Mouse (Mus musculus) 416B (cell line): ENCODE measurements around the gene Zar1.
"Not testable (repeated sequence)": the region's sequence is repeated elsewhere in the genome, so short reads cannot be mapped to it uniquely, and the experiment has no call there.

Source experiments
- DNase-seq: peaks from one replicate; pipeline ENCODE4 v3.0.0; 2011; ENCODE audit warnings: low read depth

The Zar1 gene

DNA sequence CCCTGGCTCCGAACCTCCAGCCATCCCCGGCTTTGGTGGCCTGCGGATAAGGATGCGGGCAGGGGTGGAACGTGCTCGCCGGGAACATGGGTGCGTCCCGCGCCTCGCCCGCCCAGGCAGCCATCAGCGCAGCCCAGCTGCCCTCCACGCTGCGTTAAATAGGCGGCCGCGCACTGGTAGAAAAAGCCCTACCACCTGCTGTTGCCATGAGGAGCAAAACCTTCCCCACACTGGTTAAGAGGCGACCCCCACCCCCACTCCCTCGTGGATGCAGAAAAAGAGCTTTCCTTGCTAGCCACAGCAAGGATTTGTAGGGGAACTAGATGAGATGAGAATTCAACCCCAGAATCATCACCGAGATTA, at the start of gene Zar1:
TSS of gene Zar1 (minus strand) at position 285 of the 363 bp plus-strand sequence.
- not testable (repeated sequence) for DNase-seq

DNA sequence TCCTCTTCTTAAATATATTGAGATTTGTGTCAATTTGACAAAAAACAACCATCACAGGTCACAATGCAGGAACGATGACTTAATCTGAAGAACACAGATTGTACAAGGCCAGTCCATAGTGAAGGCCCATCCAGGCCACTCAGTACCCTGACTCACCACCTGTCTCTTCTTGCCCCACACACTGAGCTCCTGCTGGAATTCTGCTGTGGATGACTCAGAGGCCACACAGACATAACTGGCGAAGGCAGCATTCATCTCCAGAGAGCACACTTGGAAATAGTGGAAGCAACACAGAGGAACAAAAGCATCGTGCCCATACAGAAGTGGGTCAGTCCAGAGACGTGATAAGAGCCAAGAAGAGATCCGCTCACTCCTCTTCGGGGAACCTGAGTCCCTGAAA, 49.0 kb upstream of the Zar1 start:
- DNase-seq: no peak

DNA sequence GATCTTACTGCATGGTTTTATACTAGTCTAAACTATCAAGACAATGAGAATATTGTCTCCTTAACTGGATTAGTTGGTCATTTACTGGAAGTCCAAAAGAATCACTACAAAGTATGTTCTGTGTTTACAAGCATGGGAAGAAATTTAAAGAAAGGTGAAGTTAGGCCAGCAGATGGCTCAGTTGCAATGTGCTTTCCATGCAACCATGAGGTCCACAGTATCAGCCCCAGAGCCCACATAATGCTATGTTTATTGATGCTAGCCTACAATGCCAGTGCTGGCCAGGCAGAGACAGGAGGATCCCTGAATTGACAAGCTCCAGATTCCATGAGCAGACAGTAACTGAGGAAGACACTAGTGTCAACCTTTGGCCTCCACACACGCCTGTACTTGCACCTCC, 40.0 kb upstream of the Zar1 start:
- DNase-seq: peak; percentile 62

DNA sequence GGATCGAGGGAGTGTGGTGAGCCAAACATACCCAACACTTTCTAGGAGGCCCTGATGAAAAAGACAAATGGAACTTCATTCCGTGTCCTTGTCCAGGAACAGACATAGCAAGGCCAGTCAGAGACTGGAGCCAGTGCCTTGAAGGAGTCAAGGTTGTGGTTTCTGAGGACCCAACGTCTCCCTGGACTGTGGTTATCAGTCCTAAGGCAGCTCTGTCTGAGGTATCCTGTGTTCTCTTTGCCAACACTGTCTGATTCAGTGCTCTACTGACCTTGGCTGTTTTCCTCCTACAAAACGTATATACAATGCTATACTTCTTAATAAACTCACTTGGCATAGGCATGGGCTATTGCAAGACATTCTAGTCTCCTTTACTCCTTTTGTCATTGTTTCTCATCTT, 36.4 kb upstream of the Zar1 start:
- peak; percentile 92 for DNase-seq

DNA sequence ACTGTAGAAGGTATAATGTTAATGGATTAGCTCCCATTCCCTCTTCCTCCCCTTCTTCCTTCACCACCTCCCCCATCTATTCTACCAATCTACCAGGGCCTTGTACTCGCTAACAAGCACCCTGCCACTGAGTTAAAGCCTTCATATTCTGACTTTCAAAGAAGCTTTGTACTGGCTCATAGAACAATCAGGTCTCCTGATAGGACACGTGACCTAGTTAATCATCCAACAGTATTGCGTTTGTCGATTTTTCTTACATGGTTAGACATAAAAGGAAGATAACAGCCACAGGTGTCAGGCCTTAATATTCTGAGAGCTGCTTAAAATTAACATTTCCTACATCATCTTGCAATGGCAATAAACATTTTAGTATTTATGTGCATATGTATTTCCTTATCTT, 22.1 kb upstream of the Zar1 start:
- DNase-seq: no peak

DNA sequence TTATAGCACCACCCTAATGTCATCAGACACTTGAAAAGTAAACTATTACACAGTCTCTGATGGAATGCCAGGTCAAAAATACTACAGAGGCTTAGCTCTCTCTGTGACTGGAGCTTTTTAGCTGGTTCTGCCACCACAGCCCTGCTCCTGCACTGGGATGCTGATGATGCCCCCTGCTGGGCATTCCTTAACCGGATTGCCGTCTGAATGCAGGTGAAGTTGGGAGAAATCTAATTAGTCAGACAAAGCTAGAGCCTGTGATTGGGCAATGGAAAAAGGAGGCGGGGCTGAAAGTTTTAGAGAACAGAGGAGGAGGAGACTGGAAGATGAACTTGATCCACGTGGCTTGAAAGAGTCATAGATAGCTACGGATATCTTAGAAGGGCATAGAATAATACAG, 20.0 kb upstream of the Zar1 start:
- peak; percentile 93 for DNase-seq

DNA sequence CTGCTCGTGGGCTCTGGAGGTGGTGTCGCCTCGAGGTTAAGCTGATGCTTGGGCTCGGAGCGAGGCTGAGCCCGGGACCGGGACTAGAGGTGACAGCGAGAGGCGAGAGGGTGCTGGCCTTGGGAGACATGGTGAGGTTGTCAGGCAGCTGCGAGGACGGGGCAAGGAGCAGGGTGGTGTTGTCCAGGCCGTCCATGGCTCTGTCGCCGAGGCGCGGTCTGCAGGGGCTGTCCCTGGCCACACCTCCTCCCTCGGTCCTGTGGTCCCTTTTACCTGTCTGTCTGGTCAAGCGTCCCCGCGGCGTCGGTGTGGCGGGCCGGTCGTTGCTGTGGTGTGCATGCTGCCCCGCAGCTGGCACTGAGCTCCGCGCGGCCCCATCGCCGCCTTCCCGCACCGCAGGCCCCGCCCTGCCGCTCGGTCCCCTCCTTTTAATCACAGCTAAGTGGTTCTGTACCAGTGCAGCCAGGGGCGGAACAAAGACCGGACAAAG, 6.2 kb upstream of the Zar1 start, which contains the start of gene Gm5868:
TSS of gene Gm5868 (minus strand) at position 360 of the 490 bp plus-strand sequence.
- DNase-seq: no peak

DNA sequence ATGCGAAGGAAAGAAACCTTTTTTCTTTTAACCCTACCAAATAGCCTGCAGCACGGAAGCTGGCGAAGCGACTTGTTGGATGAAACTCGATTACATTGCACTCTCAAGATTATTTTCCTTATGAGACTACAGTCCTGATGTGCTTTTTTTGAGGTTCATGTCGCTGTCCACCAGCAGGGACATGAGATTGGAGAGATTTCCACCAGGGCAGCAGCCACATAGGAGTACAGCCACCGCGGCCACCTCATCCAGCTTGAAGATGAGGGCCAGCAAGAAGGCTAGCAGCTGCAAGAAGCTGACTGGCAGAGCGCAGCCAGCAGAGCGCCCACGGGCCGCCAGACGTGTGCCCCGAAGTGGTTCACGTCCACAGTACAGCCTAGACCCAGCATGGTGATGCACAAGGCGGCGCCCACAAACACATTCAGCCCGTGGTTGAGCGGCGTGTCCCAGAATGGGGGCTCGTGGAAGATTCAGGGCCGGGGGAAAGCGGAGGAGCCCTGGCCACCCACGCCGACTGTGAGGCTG, 5.7 kb upstream of the Zar1 start:
- DNase-seq: not testable (repeated sequence)

DNA sequence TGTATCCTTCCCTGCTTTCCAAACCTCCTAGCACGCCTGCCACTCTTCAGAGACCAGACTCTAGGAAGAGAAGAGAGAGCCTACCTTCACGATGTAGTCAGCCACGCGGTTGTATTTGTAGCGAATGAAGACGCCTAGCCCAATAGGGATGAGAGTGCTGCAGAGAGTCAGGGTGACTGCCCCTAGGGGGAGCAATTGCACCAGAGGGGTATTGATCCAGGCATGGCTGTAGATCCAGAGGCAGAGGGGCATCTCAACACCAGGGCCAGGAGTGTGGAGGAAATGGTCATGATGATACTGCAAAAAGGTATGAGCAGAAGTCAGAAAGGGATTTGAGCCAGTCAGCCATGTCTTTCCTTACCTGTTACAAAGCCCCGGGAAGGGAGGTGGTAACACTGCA, 5.1 kb upstream of the Zar1 start:
- DNase-seq: peak; percentile 47

DNA sequence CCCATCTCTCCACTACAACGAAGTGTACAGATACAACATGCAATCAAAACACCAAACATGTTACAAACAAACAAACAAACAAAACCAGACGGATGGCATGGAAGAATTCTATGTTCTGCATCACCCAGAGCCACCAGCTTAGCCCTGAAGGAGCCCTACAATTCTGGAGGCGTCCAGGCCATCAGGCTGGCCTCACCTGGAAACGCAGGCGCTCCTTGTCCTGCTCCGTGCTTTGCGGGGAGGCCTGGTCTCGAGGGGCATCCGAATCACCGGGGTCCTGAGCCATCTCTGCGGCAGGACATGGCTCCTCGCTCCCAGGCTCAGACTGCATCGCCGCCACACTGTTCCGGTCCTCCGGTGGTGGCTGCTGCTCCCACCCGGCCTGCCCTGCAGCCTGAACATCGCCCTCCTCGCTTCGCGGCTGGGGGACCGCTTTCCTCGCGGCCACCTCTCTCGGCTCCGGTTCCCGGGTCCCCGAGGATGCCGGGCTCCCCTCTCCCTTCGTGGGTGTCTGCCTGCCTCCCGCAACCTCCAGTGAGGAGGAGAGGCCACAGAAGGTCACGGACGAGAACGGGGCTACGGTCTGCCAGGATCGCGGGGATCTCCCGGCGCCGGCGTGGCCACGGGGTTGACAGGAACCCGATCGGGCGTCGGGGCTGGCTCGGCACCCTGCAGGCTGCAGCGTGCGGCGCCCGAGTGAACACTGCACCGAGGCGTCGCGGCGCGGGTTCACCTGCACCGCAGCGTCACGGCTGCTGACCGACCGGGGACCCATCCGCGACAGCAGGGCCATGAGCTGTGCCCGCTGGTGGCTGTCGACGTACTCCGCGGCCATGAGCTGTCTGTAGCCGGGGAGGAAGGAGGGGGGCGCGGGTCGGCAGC, 725 bp downstream of the Zar1 start:
- not testable (repeated sequence) for DNase-seq

DNA sequence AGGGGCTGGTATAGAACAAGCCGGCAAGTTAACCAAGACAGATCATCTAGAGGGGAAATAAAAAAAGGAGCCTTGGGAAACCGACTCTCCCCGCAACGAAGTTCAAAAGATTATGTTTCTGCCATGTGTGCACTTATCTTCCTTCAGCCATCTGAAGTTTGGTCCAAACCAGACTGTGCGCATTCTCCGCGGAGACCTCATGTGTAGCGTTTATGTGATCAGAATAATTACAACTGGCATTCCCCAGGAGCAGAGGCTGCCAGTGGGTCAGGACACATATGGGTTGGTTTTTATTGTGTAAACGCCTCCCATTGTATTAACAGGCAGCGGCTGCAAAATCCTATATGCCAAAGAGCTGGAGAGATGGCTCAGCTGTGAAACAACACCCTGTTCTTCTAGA, 1.5 kb downstream of the Zar1 start:
- DNase-seq: not testable (repeated sequence)

DNA sequence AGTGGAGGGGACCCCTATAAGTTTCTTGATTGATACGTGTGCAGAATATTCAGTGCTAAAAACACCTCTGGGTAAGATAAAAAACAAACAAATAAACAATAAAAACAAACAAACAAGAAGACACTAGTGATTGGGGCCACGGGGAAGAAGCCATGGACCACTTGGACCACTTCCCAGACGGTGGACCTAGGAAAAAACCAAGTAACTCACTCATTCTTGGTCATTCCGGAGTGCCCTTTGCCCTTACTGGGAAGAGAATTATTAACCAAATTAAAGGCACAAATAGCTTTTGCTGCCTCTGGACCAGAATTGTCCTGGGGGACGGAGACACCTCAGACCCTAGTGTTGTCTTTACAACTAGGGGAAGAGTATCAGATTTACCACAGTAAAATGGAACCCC, 15.4 kb downstream of the Zar1 start:
- no peak for DNase-seq

DNA sequence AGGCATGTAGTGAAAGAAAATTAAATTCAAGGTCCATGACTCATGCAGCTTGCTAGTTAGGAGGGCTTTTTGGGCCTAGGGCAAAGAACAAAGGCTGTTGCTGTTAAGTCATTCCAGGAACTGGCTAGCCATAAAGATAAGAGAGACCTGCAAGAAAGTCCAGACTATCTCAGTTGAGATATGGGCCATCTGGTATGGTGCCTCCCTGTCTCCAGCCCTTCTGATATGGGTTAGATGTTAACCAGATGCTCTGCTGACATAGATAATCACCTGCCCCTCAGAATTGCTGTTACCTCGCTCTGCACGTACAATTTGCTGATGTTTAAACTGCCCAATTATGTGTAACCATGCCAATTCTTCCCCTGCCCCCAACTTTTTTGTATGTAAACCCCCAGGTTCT, 17.9 kb downstream of the Zar1 start:
- DNase-seq: not testable (repeated sequence)

DNA sequence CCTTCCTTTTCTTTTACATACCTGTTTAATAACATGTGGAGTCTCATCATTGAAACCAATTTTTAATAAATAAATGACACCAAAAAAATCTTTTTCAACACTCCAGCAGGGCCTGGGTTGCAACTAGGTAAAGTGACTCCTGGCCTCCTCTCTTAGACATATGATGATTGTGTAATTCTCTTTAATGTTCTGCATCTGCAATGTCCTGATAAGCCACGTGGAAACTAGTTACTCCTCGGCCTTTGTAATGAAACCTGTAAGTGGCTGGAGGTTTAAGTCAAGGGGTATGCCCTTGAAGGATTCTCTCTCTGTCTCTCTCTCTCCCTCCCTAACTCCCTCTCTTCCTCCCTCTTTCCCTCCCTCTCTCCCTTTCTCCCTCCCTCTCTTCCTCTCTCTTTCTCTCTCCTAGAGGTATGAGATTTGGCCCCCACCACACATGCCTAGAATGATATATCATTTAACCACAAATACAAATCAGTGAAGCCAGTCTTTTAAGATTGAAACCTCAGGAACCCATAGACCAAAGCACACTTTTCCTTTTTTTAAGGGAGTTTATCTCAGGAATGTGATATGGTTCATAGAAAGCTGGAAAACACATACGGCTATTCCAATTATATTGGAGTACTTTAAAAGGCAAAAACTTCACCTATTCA, 20.0 kb downstream of the Zar1 start:
- peak; percentile 70 for DNase-seq

DNA sequence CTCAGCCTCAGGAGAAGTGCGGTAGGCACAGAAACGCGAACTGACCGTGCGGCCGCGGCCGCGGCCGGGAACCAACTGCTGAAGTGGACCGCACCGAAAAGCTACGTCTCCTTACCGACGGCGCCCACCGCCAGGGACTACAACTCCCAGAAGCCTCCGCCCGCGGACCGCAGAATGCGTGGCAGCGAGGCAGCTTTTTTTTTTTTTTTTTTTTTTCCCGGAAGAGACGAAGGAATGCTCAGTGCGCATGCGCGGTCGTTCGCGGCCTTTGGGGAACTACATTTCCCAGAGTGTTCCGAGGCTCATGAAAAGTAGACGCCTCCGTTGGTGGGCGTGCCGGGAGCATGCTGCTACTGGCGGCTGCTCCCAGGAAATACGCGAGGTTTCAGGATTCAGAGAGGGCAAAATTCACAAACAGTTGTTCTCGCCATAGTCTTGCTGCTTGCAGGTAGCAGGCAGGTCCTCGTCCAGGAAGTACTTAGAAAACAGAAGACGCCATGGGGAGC, 21.5 kb downstream of the Zar1 start, which contains the start of gene Nfxl1:
TSS of gene Nfxl1 (minus strand) at position 141 of the 506 bp plus-strand sequence.
- peak; percentile 98 for DNase-seq

DNA sequence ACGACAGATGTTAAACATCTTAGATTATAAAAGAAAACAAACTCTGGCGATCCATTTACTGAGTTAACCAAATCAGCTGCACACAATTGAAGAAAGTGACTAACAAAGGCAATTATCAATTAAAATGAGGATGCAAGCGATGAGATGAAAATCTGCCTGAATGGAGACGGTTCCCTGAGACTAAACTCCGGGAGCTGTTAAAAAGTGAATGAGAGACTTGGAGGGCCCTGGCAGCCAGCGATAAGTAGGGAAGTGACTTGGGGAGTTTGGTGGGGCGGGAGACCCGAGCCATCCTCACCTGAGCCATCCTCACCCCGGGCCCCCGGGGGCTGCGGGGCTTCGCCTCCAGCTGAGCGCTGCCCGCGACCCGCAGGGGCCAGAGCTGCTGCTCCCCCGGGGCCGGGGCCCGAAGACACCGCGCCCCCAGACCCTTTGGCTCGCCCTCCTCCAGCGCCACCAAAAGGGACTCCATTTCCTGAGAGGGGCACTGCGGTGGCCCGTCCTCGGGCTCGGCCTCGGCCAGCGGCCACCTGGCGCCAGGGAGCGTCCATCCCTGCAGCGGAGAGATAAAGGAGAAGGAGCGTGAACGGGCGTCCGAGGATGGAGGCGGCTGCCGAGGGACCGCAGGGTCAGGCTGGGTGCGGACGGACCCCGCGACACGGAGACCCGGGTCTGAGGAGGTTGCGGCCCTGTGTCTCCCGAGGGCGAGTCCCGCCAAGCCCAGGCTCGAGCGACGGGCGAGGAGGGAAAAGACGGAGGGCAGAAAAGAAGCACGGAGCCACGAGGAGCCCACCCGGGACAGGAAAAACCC, 22.1 kb downstream of the Zar1 start:
- DNase-seq: no peak

DNA sequence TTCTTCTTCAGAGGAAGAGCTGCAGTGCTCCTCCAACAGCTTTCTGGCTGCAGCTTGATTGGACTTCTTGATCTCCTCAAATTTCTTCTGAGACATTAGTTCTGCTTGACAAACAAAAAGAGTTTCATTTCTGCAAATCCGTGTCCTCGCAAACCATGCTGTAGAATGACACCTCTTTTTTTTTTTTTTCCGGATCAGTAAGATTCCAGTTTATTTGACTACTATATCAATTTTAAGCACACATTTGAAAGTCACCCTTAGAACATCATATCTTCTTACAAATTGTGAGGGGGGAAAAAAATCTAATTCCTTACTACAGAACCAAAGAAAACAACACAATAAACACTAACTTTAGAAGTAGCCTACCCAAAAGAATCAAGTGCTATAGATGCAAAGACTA, 24.8 kb downstream of the Zar1 start:
- no peak for DNase-seq

DNA sequence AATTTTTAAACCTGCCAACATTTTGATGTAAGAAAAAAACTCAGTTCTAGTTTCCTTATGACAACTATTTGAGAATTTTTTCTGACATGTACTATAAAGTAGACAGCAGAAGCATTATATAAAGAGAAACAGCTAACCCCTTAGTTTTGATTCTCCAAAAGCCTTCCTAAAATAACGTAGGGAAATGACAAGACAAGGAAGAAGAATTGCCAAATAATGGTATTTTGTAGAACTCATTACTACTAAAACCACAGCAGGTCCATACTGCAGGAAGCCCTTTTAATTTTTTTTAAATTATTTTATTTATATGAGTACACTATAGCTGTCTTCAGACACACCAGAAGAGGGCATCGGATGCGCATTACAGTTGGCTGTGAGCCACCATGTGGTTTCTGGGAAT, 29.8 kb downstream of the Zar1 start:
- DNase-seq: no peak

DNA sequence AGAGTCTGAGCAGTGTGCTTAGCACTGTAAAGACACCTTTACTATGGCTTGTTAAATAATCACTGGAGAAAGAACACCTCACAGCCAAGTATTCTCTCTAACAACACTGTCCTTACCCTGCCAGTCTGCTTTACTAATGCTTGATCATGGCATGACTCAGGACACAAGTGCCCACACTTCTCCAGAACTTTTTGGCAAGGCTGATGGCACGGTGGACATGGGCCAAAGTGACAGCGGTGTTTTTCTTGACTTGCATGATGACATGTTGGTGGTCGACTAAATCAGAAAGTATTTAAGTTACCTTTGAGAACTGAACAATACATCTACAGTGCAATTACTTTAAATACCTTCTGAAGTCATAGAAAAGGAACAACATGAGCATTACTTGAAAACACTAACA, 52.2 kb downstream of the Zar1 start:
- DNase-seq: peak; percentile 14
